Mouse (Mus musculus): ENCODE measurements at regions not wholly inside any gene's neighbourhood (a gene's known extent, or its start where the extent isn't known, plus 50 kb on each side); places are given as distances from the start of the nearest gene placed in this dataset.

GRCm38 (mm10) chr5:102251076-102251475, 181.4 kb upstream of the Wdfy3 start:
- TF ChIP-seq CTCF (IDR thresholded peaks at IDR 0.05; ENCODE audit: low read depth, low read length) (no peak), POLR2A (IDR thresholded peaks at IDR 0.05; ENCODE audit: borderline replicate concordance, low read depth, low read length) (no peak)

Data from bone marrow macrophage, adult 2 months (primary cell).